22 mouse cellular contexts compared by ENCODE assay signal in the genomic region with DNA sequence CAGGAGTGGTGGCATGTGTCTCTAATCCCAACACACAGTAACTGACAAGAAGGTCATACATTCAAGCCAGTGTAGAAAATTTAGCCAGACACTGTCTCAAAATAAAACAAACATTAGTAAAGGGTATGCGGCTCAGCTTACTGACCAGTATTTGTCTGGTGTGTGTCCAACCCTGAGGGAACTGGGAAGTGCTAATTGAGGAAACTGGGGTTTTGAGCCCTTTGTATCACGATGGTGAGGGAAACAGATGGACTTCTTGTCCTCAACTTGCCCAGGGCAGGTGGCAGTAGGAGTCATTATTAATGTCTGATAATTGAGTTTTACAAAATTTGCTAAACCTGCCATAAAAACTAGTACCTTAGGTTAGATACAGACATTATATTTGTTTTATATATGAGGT. TPM values are rescaled to one million over a fixed set of nuclear protein-coding genes. Genes with fewer than 3 reads are reported as not detected.
DNase-seq lines count a peak whose midpoint lies in the region; ATAC-seq and TF ChIP-seq lines count a peak whose summit lies in the region.
"Had no signal": no experiment of that assay in that cellular context is flagged by ENCODE, and none has a peak within 500 bp of the region (broad histone marks: within the 10 kb centered on the region; RNA-seq: fewer than 3 reads in every experiment).

No protein-coding gene starts in this region.

- no peak for TF ChIP-seq CTCF in left cerebral cortex, adult 2 months (IDR thresholded peaks at IDR 0.05)

- peak overlapping the region; percentile 22; the same call in 1 of the 2 replicates for H3K27ac ChIP-seq in left cerebral cortex, adult 2 months
- H3K27ac ChIP-seq: embryonic facial prominence, embryonic 13.5 days; limb, embryonic 13.5 days; midbrain, embryonic 15.5 days had no signal

- peak; percentile 45 for DNase-seq in gastrocnemius, adult 18-20 months (ENCODE audit: low spot score)
- DNase-seq in gastrocnemius, postnatal 4 days (ENCODE audit: low spot score in 2 of 2): no peak
- DNase-seq in left cerebral cortex, adult 2 months (ENCODE audit: extremely low spot score in 1 of 2, low spot score in 2 of 2): no peak
- DNase-seq in left cerebral cortex, postnatal 14 days (ENCODE audit: low spot score in 2 of 2): no peak
- no peak for DNase-seq in ovary, adult 18-20 months (ENCODE audit: low spot score)
- DNase-seq in thymus, adult 18-20 months: no peak
- DNase-seq: adrenal gland, adult 8-10 months; cerebellum, adult 11 months; cerebellum, postnatal 10 days; layer of hippocampus, adult 9-11 months; lung, embryonic 14.5 days; retina, postnatal 1 day; thymus, adult 2 months had no signal

- H3K4me3 ChIP-seq in left cerebral cortex, adult 2 months: no peak overlapping the region
- H3K4me3 ChIP-seq: embryonic facial prominence, embryonic 13.5 days; limb, embryonic 13.5 days; midbrain, embryonic 15.5 days; stomach, embryonic 15.5 days had no signal

- intact Hi-C loops in left cerebral cortex, adult 2 months (cut with DNase I): no loop called here
- intact Hi-C loops in left cerebral cortex, postnatal 14 days (cut with DNase I): no loop called here

- ATAC-seq in granulocyte monocyte progenitor cell, adult 5-6 weeks (replicated peaks; ENCODE audit: poor library complexity, severe bottlenecking): peak; percentile 53
- peak; percentile 55; the same call in 1 of the 2 replicates for ATAC-seq in monocyte, adult 5-6 weeks (replicated peaks; ENCODE audit: insufficient number of reproducible peaks, low FRiP score, low TSS enrichment, poor library complexity, severe bottlenecking)
- ATAC-seq: CD4-positive, CD25-positive, alpha-beta regulatory T cell, adult 4 months; forebrain, embryonic 14.5 days; midbrain, embryonic 15.5 days; Patski had no signal

RNA-seq across cellular contexts. Expression of a gene that starts 16.9 kb away (rescaled TPM):
- under 1 TPM in 1 of 2 experiments, not detected in 1; 0.66 TPM for total RNA-seq in gastrocnemius, adult 18-20 months (2021)
- total RNA-seq in gastrocnemius, postnatal 4 days (2021): 1 to 10 TPM in 1 of 2 experiments, under 1 TPM in 1; 0.81 to 1.4 TPM
- total RNA-seq in left cerebral cortex, adult 2 months (2021): 1 to 10 TPM; 1.6 to 3.3 TPM
- 1 to 10 TPM; 1.4 to 2.7 TPM for total RNA-seq in left cerebral cortex, postnatal 14 days (2021)
- total RNA-seq in granulocyte monocyte progenitor cell, adult 5-6 weeks (2014; fragmentation: Nextera tagmentation): 10.5 and 19.9 TPM in 2 replicates
- total RNA-seq in granulocyte monocyte progenitor cell, adult 5-6 weeks (2017): 1.3 and 3.2 TPM in 2 replicates
- total RNA-seq in monocyte, adult 5-6 weeks (2017): 10.1 to 17.4 TPM in 2 of 3 replicates, not detected in the other

RNA-seq across cellular contexts. Expression of a gene that starts 17.9 kb away (rescaled TPM):
- 10 to 100 TPM; 87.4 to 93.2 TPM for total RNA-seq in gastrocnemius, adult 18-20 months (2021)
- 10 to 100 TPM; 54.8 to 61.0 TPM for total RNA-seq in gastrocnemius, postnatal 4 days (2021)
- total RNA-seq in left cerebral cortex, adult 2 months (2021): 10 to 100 TPM; 86.2 to 88.2 TPM
- 10 to 100 TPM; 71.7 to 81.7 TPM for total RNA-seq in left cerebral cortex, postnatal 14 days (2021)
- total RNA-seq in granulocyte monocyte progenitor cell, adult 5-6 weeks (2014; fragmentation: Nextera tagmentation): 123 and 141 TPM in 2 replicates
- 101 and 156 TPM in 2 replicates for total RNA-seq in granulocyte monocyte progenitor cell, adult 5-6 weeks (2017)
- total RNA-seq in monocyte, adult 5-6 weeks (2017): 157 to 202 TPM (median 181 TPM) in 3 replicates

RNA-seq across cellular contexts. Expression of a gene that starts 19.0 kb away (rescaled TPM):
- under 1 TPM; 0.17 to 0.18 TPM for total RNA-seq in gastrocnemius, adult 18-20 months (2021)
- 1 to 10 TPM; 2.0 to 2.3 TPM for total RNA-seq in gastrocnemius, postnatal 4 days (2021)
- 1 to 10 TPM; 7.4 to 7.7 TPM for total RNA-seq in left cerebral cortex, adult 2 months (2021)
- total RNA-seq in left cerebral cortex, postnatal 14 days (2021): 1 to 10 TPM; 7.6 to 10.0 TPM
- 3.8 TPM in 1 of 2 replicates, not detected in the other for total RNA-seq in granulocyte monocyte progenitor cell, adult 5-6 weeks (2014; fragmentation: Nextera tagmentation)
- 0.93 and 2.5 TPM in 2 replicates for total RNA-seq in granulocyte monocyte progenitor cell, adult 5-6 weeks (2017)
- total RNA-seq in monocyte, adult 5-6 weeks (2017): 0.97 to 1.5 TPM in 2 of 3 replicates, not detected in the other
